Mouse (Mus musculus) lung, postnatal 0 days (tissue): ENCODE measurements around the gene Arl8a.

ENCODE experiments used
- CTCF ChIP-seq: IDR thresholded peaks from 2 replicates; pipeline ENCODE4 v1.5.1; 2016; ENCODE audit warnings: antibody characterized with exemption, mild to moderate bottlenecking
- EP300 ChIP-seq: IDR thresholded peaks from 2 replicates; pipeline ENCODE4 v1.6.1; 2016; ENCODE audit warnings: antibody characterized with exemption, mild to moderate bottlenecking, control low read depth

DNA sequence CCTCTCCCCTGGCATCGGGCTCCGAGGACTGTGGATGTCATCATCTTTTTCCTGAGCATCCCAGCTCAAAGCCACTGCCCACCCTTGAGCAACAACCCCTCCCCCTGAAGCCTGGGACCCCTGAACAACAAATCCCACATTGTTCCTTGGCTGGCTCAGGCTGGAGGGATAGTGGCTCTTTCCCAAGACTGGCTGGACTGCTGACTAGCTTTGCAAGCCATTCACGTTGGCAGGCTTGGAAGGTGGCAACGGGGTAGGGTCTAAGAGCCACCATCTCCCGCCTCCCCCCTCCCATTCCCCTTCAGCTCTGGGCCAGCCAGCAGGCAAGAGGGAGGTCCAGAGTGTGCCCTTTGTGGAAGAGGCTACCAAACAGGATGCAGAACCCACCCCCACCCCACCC, 12.0 kb downstream of the Arl8a start:
- TF ChIP-seq CTCF (no peak), EP300 (no peak)
